Mouse (Mus musculus) colon, adult 2 months (tissue): ENCODE results near the gene Gpr37. TPM values are rescaled to one million over a fixed set of nuclear protein-coding genes. Genes with fewer than 3 reads are reported as not detected.

Source experiments
- polyA plus RNA-seq: library from polyadenylated mRNA; depleted of rRNA; stranded (reverse); fragments of >200 nt; gene quantifications from 2 replicates; pipeline ENCODE4 v1.2.3, GENCODE M21; 2012; rRNA removed

Gpr37 gene
- polyA plus RNA-seq, result 0.29 and 0.36 TPM in 2 replicates

DNA sequence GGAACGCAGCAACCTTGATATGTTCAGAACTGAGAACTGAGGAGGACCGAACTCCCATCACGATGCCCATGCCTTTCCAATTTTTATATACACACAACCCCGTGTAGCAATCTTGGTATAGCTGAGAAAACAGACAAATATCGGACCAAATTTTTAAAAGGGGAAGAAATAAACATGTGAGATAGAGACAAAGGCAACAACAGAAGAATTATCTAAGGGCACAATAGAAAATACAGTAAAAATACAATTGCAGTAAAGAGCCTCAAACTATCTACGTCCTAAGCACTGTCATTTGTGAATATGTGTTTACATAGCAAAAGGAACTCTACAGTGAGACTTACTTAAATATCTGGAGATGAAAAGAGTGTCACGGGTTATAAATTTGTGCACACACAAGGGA, at the start of gene Gpr37:
TSS of gene Gpr37 (minus strand) at position 101 of the 400 bp plus-strand sequence.

Other genes with a start within 250 kb of the Gpr37 start
- 1.3 and 1.7 TPM in 2 replicates for gene Pot1a, start 118.5 kb upstream of the Gpr37 start, polyA plus RNA-seq